Mouse (Mus musculus) limb, embryonic 14.5 days (tissue): ENCODE measurements around the gene Vwa7. TPM values are rescaled to one million over a fixed set of nuclear protein-coding genes. Genes with fewer than 3 reads are reported as not detected.
A peak's percentile ranks its signal among the peaks of the same experiment; 100 is the strongest.

ENCODE experiments used
- ATAC-seq: fragments of 200-750 bp; cut with Nextera tagmentation; 2 replicates; pipeline ENCODE4 v1.8.0; 2017; ENCODE audit warnings: low read depth, moderate number of reproducible peaks, moderate TSS enrichment; ENCODE audit not compliant: low FRiP score
- DNase-seq: peaks from one replicate; pipeline ENCODE4 v3.0.0-alpha.2; 2015; ENCODE audit warnings: low spot score
- H3K27ac ChIP-seq: fragments of 300-500 bp; sonication (generic); replicated peaks from 2 replicates; pipeline ENCODE4 v1.5.1; 2014; ENCODE audit warnings: low read depth, mild to moderate bottlenecking, low read length, moderate library complexity, mixed read lengths
- H3K27me3 ChIP-seq: fragments of 300-500 bp; sonication (generic); 2 replicates; pipeline ENCODE4 v1.6.1; 2014; ENCODE audit warnings: low read length, mixed read lengths; ENCODE audit not compliant: control insufficient read depth, insufficient read depth
- H3K36me3 ChIP-seq: fragments of 300-500 bp; sonication (generic); 2 replicates; pipeline ENCODE4 v1.6.1; 2014; ENCODE audit warnings: mild to moderate bottlenecking, low read length, moderate library complexity, mixed read lengths; ENCODE audit not compliant: control insufficient read depth, insufficient read depth
- H3K4me1 ChIP-seq: fragments of 300-500 bp; sonication (generic); 2 replicates; pipeline ENCODE4 v1.6.1; 2014; ENCODE audit warnings: antibody characterized with exemption, low read length, mixed read lengths; ENCODE audit not compliant: control insufficient read depth, insufficient read depth
- H3K4me2 ChIP-seq: fragments of 300-500 bp; sonication (generic); replicated peaks from 2 replicates; pipeline ENCODE4 v1.6.1; 2014; ENCODE audit warnings: low read depth, mild to moderate bottlenecking, low read length, moderate library complexity; ENCODE audit not compliant: severe bottlenecking
- H3K4me3 ChIP-seq: fragments of 300-500 bp; sonication (generic); replicated peaks from 2 replicates; pipeline ENCODE4 v1.5.1; 2014; ENCODE audit warnings: low read length
- H3K9ac ChIP-seq: fragments of 300-500 bp; sonication (generic); 2 replicates; pipeline ENCODE4 v1.6.1; 2014; ENCODE audit warnings: mild to moderate bottlenecking, low read depth, low read length, moderate library complexity; ENCODE audit not compliant: severe bottlenecking
- H3K9me3 ChIP-seq: fragments of 300-500 bp; sonication (generic); 2 replicates; pipeline ENCODE4 v1.6.1; 2016; ENCODE audit warnings: low read length; ENCODE audit not compliant: control insufficient read depth
- POLR2A ChIP-seq: fragments of 200-500 bp; IDR thresholded peaks from 2 replicates; pipeline ENCODE4 v1.8.0; 2012; ENCODE audit warnings: inconsistent platforms, mild to moderate bottlenecking, moderate library complexity, borderline replicate concordance; ENCODE audit not compliant: insufficient read depth, insufficient read length; ENCODE audit errors: extremely low read depth
- WGBS: fragments of 180-500 bp; shearing (Covaris S2); extraction: QIAGEN DNeasy Blood & Tissue Kit; methylation state at CpG from one replicate; pipeline ENCODE4 v1.1.7; 2014; 5-methylcytosine and 5-hydroxymethylcytosine counted together
- polyA plus RNA-seq, 2 experiments: library from polyadenylated mRNA; depleted of rRNA in 1 of 2; stranded (reverse) in 1 of 2; unstranded in 1 of 2; fragments of >200 nt; fragmentation: Nextera tagmentation in 1 of 2; extraction: Ambion mirVana in 1 of 2; gene quantifications; 2 replicates each; pipeline versions ENCODE4 v1.2.1 to v1.2.3; 2012 to 2014

Vwa7 gene
- polyA plus RNA-seq, 2 experiments, result 0.15 to 0.64 TPM

- H3K4me3 ChIP-seq, result peak overlapping the region; percentile 25; the same call in 1 of the 2 replicates
- H3K4me2 ChIP-seq, result peak overlapping the region; percentile 56
- H3K9ac ChIP-seq, result 0 out of 2 replicates have a peak overlapping the region, but pooled peaks have one; percentile 25
- WGBS, result 26% methylated on average over 10 of the region's 10 CpGs
- H3K36me3 ChIP-seq, result peaks cover 32% of the 10 kb centered on the region
- H3K27me3 ChIP-seq, result peaks cover 23% of the 10 kb centered on the region
- no peak for TF ChIP-seq POLR2A
- H3K9me3 ChIP-seq, result no peaks in the 10 kb centered on the region
- H3K4me1 ChIP-seq, result peaks cover 27% of the 10 kb centered on the region
- 0 out of 2 replicates have a peak overlapping the region, but pooled peaks have one; percentile 20 for H3K27ac ChIP-seq
- ATAC-seq (no peak), DNase-seq (no peak)
These were observed 48.0 kb downstream of the Vwa7 start for GRCm38 (mm10) chr17:35064378-35064877.

- no peak for TF ChIP-seq POLR2A
- 2% methylated on average over 45 of the region's 48 CpGs for WGBS
- Histone ChIP-seq H3K4me3 (peak within 1 kb of the TSS; percentile 25), H3K4me2 (peak within 1 kb of the TSS; percentile 56), H3K27me3 (peaks cover 23% of the 10 kb centered on the region), H3K36me3 (peaks cover 30% of the 10 kb centered on the region), H3K27ac (peak within 1 kb of the TSS; percentile 20; the same call in 1 of the 2 replicates), H3K9me3 (no peaks in the 10 kb centered on the region), H3K9ac (peak within 1 kb of the TSS; percentile 25), H3K4me1 (peaks cover 24% of the 10 kb centered on the region)
- no peak for DNase-seq
- peak; percentile 43; the same call in 1 of the 2 replicates for ATAC-seq
These were observed 48.9 kb downstream of the Vwa7 start, which contains the start of gene Ly6g6c for GRCm38 (mm10) chr17:35064951-35065947. TSS of gene Ly6g6c (plus strand) at chr17:35065388.

DNA sequence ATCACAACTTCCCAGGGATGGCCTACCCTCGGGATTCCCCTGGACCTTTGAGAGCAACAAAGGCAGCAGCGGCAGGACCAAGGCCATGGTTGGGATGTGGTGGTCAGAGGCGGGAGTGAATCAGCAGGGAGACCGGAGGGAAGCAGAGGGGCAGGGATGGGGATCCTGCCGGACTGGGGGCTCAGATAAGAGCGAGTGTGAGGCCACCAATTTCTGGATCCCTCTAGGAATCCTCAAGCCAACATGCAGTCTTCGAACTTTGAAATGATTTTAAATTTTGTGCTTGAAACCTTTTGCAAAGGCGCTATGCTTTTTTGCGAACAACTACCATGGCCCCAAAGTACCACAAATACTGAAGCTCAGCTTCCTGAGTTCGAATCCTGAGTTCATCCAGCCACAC lies 49.7 kb downstream of the Vwa7 start, which contains the start of gene Mpig6b:
TSS of gene Mpig6b (minus strand) at position 101 of the 400 bp plus-strand sequence.
- peak within 1 kb of the TSS; percentile 20; the same call in 1 of the 2 replicates for H3K27ac ChIP-seq

DNA sequence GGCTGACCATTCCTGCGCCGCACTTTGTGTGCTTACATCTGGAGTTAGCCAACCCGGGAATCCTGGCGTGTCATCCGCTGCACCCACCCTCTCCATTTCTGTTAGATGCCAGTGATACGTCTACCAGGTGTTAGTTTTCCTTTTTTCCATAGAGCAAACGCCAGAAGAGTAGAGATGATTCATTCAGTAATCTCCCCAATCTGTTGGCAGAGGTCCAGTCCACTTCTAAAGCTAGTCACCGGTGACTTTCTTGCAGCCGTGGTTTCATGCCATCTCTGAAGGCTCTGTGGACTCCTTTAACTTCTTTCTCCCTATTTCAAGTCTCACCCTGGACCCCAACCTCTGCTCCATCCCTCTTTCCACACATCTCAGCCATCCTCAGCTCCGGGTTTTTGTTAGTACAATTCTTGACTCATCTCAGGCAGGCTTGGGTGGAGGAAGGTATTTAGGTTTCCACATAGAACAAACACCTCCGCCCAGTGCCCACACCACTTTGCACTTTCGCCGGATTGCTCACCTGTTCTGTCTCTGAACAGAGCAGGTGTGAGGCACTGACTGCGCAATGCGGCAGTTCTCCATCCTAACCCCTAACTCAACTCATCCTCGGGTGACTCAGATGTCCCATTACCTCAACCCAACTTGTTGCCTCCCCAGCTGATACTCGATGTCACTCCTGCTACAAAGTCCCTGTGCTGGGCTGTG lies 52.0 kb downstream of the Vwa7 start:
- Histone ChIP-seq H3K4me3 (no peak overlapping the region), H3K4me2 (no peak overlapping the region), H3K27ac (no peak overlapping the region), H3K9ac (no peak overlapping the region), H3K27me3 (peaks cover 23% of the 10 kb centered on the region), H3K36me3 (peaks cover under 1% of the 10 kb centered on the region), H3K4me1 (peaks cover 15% of the 10 kb centered on the region), H3K9me3 (no peaks in the 10 kb centered on the region)
- WGBS, result 78% methylated on average over 17 of the region's 17 CpGs
- DNase-seq, result no peak
- TF ChIP-seq POLR2A, result no peak
- ATAC-seq, result no peak

More for the DNA sequence above, 49.7 kb downstream of the Vwa7 start, which contains the start of gene Mpig6b:
- H3K4me1 ChIP-seq, result peaks cover 15% of the 10 kb centered on the region
- peaks cover 22% of the 10 kb centered on the region for H3K36me3 ChIP-seq
- H3K9me3 ChIP-seq, result no peaks in the 10 kb centered on the region
- H3K27me3 ChIP-seq, result peaks cover 23% of the 10 kb centered on the region
- DNase-seq (no peak), ATAC-seq (no peak)
- WGBS, result 51% methylated on average over 10 of the region's 10 CpGs
- no peak for TF ChIP-seq POLR2A
- H3K4me3 ChIP-seq, result peak within 1 kb of the TSS; percentile 25
- H3K9ac ChIP-seq, result peak within 1 kb of the TSS; percentile 25
- H3K4me2 ChIP-seq, result peak within 1 kb of the TSS; percentile 56
